Mouse (Mus musculus): ENCODE measurements around the gene Notch1.

The Notch1 gene

GRCm38 (mm10) chr2:26447451-26447850 is 69.0 kb downstream of the Notch1 start:
- no peak for DNase-seq (ENCODE audit: low spot score in 2 of 2)

- no peak for DNase-seq (ENCODE audit: low spot score in 2 of 2)
These were observed 69.8 kb downstream of the Notch1 start for GRCm38 (mm10) chr2:26446671-26447070.

GRCm38 (mm10) chr2:26445666-26446445 is 70.6 kb downstream of the Notch1 start:
- DNase-seq (ENCODE audit: low spot score in 2 of 2): peak; percentile 93

- peak; percentile 99 to 100 for DNase-seq (ENCODE audit: low spot score in 2 of 2)
These were observed 71.4 kb downstream of the Notch1 start, which contains the start of gene Sec16a for GRCm38 (mm10) chr2:26444946-26445665. Gene Sec16a (minus strand): TSS chr2:26445216.

- peak in 1 of 2 experiments; percentile 43 for DNase-seq (ENCODE audit: low spot score in 2 of 2)
These were observed 72.1 kb downstream of the Notch1 start for GRCm38 (mm10) chr2:26444368-26444767.

GRCm38 (mm10) chr2:26443876-26444275 is 72.6 kb downstream of the Notch1 start:
- no peak for DNase-seq (ENCODE audit: low spot score in 2 of 2)

- DNase-seq (ENCODE audit: low spot score in 2 of 2): no peak
These were observed 73.6 kb downstream of the Notch1 start for GRCm38 (mm10) chr2:26442843-26443242.

- DNase-seq (ENCODE audit: low spot score in 2 of 2): no peak
These were observed 74.8 kb downstream of the Notch1 start for GRCm38 (mm10) chr2:26441688-26442087.

- DNase-seq (ENCODE audit: low spot score in 2 of 2): no peak
These were observed 75.2 kb downstream of the Notch1 start for GRCm38 (mm10) chr2:26441261-26441660.

GRCm38 (mm10) chr2:26439671-26440070 is 76.8 kb downstream of the Notch1 start:
- DNase-seq (ENCODE audit: low spot score in 2 of 2): no peak

GRCm38 (mm10) chr2:26438373-26438772 is 78.1 kb downstream of the Notch1 start:
- no peak for DNase-seq (ENCODE audit: low spot score in 2 of 2)

GRCm38 (mm10) chr2:26437221-26437620 is 79.2 kb downstream of the Notch1 start:
- no peak for DNase-seq (ENCODE audit: low spot score in 2 of 2)

- no peak for DNase-seq (ENCODE audit: low spot score in 2 of 2)
These were observed 81.5 kb downstream of the Notch1 start for GRCm38 (mm10) chr2:26434791-26435572.

GRCm38 (mm10) chr2:26429851-26430250 is 86.6 kb downstream of the Notch1 start:
- no peak for DNase-seq (ENCODE audit: low spot score in 2 of 2)

- DNase-seq (ENCODE audit: low spot score in 2 of 2): no peak
These were observed 91.9 kb downstream of the Notch1 start for GRCm38 (mm10) chr2:26424541-26424940.

GRCm38 (mm10) chr2:26423086-26423485 is 93.4 kb downstream of the Notch1 start:
- DNase-seq (ENCODE audit: low spot score in 2 of 2): no peak

GRCm38 (mm10) chr2:26421969-26422368 is 94.5 kb downstream of the Notch1 start:
- no peak for DNase-seq (ENCODE audit: low spot score in 2 of 2)

- DNase-seq (ENCODE audit: low spot score in 2 of 2): no peak
These were observed 98.3 kb downstream of the Notch1 start for GRCm38 (mm10) chr2:26418120-26418519.

GRCm38 (mm10) chr2:26417066-26417465 is 99.4 kb downstream of the Notch1 start:
- no peak for DNase-seq (ENCODE audit: low spot score in 2 of 2)

- no peak for DNase-seq (ENCODE audit: low spot score in 2 of 2)
These were observed 105.5 kb downstream of the Notch1 start for GRCm38 (mm10) chr2:26410931-26411411.

GRCm38 (mm10) chr2:26410091-26410490 is 106.4 kb downstream of the Notch1 start:
- no peak for DNase-seq (ENCODE audit: low spot score in 2 of 2)

GRCm38 (mm10) chr2:26409362-26409761 is 107.1 kb downstream of the Notch1 start:
- DNase-seq (ENCODE audit: low spot score in 2 of 2): no peak
